Mouse (Mus musculus) induced T-regulatory cell, adult 2 months (primary cell): Measurements from ENCODE around the gene Fut11.
"Not testable (repeated sequence)": the region's sequence is repeated elsewhere in the genome, so short reads cannot be mapped to it uniquely, and the experiment has no call there.

Experiments used
- DNase-seq: peaks from one replicate; pipeline ENCODE4 v3.0.0-alpha.2; 2012; ENCODE audit warnings: low read depth

The Fut11 gene

DNA sequence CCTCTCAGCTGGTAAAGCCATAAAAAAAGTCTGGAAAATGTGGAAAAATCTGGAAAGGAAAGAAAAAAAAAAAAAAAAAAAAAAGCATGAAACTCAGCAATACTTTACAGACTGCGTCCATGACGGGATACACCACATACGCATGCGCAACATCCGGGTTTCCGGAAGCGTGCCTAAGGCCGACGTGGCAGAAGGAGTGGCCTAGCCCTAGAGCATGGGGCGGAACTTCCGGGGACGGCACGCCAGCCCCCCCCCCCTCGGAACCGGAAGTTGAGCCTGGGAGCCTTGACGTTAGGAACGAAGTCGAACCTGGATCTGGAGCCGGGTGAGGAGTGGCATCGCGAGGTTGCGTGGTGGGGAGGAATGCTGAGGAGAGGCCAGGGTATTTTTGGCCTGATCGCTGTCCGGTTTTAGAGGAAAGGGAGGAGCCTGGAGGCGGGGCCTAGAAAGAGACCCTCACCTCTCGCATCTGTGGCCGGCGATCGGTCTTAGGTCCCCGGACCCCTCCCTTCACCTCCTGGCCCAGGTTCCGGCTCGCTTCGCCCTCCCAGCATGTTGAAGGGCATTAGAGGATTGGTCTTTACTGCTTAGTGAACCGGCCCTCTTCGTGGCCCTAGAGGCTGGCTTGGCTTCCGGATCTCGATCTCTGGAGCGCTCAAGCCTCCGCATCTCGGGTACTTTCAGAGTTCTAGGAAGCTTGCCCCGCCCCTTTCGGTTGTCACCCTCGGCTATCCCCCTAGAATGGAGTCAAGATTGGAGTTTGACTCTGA is 20.5 kb upstream of the Fut11 start, which contains the start of gene Sec24c:
Gene Sec24c (plus strand): TSS at position 245 of the 770 bp plus-strand sequence.
- DNase-seq: peak; percentile 100

DNA sequence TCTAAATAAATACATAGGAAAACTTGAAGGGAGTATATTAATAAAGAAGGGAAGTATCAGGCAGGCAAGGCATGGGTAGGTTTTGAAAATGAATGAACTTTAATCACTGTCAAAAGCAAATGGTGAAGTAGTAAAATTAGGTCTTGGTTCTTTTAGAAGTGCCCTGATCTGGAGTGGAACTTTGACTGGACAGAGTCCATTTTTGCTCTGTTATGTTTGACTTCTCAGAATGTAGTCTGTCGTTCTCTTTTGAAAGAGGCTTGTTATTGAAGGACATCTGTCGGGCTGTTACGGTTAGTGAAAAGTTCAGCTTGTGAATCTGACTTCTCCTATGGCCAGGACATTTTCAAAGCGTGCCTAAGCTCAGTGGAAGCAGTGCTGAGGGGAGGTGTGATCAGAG is 16.9 kb upstream of the Fut11 start:
- no peak for DNase-seq

DNA sequence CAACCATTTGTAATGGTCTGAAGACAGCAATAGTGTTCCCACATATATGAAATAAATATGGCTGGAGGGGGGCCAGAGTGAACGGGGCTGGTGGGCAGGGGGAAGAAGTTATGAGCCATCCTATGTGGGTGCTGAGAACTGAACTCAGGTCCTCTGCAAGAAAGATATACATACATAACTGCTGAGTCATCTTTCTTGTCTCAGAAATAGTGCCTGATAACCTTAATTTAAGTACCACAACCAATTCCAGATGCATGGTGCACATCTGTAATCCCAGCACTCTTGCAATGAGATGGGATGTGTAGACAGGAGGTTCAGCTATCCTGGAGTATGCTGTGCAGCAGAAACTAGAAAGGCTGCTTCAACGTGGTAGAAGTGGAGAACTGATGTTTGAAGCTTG is 13.0 kb upstream of the Fut11 start:
- no peak for DNase-seq

- DNase-seq: peak; percentile 87
Observed at GRCm38 (mm10) chr14:20682498-20682897, 12.3 kb upstream of the Fut11 start.

GRCm38 (mm10) chr14:20686576-20686975 is 8.2 kb upstream of the Fut11 start:
- DNase-seq: no peak

GRCm38 (mm10) chr14:20689009-20689408 is 5.8 kb upstream of the Fut11 start:
- no peak for DNase-seq

DNA sequence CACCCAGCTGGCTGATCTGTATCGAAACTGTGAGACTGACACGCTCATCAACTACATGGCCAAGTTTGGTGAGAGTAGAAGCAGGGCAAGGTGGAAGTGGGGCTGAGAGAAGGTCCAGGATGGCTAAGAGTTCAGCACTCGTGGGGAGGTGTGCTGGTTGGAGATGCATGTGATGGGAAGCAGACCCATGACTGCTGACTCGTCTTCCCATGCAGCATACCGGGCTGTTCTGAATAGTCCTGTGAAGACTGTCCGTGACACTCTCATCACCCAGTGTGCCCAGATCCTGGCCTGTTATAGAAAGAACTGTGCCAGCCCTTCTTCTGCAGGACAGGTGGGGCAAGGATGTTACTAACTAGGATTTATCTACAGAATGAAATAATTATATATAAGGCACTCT is 3.0 kb upstream of the Fut11 start:
- DNase-seq: no peak

- no peak for DNase-seq
Observed at GRCm38 (mm10) chr14:20693589-20694101, 1.1 kb upstream of the Fut11 start.

DNA sequence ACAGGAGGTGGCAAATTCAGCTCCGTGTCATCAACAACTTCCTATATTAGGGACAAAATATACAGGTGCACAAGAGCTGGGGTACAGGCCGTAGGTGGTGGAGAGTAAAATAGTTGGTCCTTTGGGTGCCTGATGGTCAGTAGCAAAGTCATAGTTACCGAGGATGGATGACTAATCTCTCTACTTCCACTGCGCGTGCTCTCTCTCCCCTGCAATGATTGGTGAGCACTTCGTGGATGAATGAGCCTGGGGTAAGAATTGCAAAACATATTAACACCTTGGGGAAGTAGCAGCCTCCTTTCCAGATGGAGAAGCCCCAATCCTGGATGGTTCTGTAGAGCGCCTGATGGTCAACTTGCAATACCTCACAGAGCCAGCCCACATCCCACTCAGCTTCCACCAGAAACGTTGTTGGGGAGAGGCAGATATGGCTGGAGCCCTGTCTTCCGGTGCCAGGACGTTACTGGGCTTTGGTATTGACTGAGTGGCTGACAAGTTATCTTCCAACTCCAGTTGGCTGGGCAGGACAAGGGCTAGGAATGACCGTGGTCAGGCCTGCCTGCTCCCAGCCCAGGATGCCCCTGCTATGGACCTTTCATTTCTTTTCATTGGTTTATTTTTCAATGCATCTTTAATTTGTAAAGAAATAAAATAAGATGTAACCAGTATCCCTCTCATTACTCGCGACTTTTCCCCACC is 434 bp upstream of the Fut11 start:
- no peak for DNase-seq

DNA sequence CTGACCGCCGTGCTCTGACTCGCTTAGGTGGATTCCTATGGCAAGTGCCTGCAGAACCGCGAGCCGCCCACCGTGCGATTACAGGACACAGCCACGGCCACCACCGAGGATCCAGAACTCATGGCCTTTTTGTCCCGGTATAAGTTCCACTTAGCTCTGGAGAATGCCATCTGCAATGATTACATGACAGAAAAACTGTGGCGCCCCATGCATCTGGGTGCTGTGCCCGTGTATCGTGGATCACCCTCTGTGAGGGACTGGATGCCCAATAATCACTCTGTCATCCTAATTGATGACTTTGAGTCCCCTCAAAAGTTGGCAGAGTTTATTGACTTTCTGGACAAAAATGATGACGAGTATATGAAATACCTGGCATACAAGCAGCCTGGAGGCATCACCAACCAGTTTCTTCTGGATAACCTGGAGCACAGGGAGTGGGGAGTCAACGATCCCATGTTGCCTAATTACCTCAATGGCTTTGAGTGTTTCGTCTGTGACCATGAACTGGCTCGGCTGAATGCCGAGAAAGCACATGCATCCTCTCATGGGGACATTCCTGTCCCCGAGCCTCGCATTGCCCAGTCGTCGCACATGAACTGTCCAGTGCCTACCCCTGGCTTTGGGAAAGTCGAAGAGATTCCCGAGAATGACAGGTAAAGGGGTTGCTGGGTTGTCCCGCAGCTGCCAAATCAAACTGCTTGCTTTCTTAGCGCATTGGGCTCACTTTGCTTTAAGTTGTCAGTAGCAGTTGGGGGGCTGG is 1.2 kb downstream of the Fut11 start:
- no peak for DNase-seq

DNA sequence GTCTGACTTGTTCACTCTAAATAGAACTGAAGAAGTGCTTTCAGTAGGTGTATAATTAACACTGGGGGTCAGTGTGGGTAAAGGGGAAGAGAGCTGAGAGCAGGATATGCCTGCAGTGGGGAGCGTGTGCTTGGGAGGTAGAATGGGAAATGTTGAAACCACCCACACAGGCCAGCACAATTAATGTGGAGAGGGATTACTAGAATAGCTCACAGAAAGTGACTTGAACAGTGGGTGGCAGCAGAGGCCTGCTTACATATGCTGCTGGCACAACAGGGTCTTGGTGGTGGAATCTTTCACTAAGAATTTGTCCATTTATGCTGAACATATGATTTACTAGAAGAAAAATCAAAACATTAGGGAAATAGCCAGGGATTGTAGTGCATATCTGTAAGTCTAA is 2.2 kb downstream of the Fut11 start:
- DNase-seq: peak; percentile 63

DNA sequence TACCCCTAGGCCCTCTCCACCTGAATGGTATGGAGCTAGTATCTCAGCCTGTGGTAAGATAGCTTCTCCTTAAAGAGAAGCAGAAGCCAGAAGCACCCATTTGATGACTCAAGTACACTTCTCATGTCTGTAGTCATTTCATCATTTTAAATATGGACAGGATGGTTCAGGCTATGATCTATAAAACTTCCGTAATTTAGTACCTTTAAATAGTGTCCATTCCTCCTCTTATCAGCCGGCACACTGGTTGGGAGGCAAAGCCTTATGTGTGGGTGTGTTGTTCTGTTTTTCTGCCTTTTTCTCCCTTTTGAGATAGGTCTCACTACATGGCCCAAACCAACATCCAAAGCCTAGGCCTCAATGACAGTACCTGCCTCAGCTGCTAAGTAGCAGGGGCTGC is 3.7 kb downstream of the Fut11 start:
- no peak for DNase-seq

GRCm38 (mm10) chr14:20700362-20700761 is 5.6 kb downstream of the Fut11 start:
- no peak for DNase-seq

- no peak for DNase-seq
Observed at GRCm38 (mm10) chr14:20701554-20701953, 6.8 kb downstream of the Fut11 start.

DNA sequence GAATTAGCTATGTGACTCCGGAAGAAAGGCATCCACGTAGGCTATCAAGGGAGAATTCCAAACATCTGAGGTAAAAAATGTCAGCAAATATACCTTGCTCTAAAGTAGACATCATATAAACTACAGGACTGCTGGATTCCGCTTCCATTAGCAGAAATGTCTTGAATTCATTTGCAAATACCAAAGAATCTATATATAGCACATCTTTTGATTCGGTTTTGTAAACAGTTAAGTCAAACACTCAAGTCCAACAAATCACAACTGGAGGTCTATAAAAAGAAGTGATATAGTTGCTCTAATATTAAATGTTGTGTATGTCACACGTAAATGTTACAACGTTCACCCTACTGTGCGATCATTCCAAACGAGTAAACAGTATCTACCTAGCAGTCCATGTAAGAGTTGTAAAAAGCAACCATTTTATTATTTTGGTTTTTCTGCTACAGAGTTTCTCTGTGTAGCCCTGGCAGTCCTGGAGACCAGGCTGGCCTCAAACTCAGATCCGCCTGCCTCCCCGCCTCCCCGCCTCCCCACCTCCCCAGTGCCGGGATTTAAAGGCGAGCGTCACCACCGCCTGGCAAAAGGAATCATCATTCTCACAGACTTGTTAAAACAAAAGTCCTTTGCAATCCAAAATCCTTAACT is 7.5 kb downstream of the Fut11 start:
- DNase-seq: peak; percentile 30

- DNase-seq: peak; percentile 90
Observed at GRCm38 (mm10) chr14:20702741-20703381, 8.1 kb downstream of the Fut11 start, which contains the start of gene Chchd1. Gene Chchd1 (plus strand): TSS chr14:20703006.

- not testable (repeated sequence) for DNase-seq
Observed at GRCm38 (mm10) chr14:20703461-20703860, 8.7 kb downstream of the Fut11 start.

DNA sequence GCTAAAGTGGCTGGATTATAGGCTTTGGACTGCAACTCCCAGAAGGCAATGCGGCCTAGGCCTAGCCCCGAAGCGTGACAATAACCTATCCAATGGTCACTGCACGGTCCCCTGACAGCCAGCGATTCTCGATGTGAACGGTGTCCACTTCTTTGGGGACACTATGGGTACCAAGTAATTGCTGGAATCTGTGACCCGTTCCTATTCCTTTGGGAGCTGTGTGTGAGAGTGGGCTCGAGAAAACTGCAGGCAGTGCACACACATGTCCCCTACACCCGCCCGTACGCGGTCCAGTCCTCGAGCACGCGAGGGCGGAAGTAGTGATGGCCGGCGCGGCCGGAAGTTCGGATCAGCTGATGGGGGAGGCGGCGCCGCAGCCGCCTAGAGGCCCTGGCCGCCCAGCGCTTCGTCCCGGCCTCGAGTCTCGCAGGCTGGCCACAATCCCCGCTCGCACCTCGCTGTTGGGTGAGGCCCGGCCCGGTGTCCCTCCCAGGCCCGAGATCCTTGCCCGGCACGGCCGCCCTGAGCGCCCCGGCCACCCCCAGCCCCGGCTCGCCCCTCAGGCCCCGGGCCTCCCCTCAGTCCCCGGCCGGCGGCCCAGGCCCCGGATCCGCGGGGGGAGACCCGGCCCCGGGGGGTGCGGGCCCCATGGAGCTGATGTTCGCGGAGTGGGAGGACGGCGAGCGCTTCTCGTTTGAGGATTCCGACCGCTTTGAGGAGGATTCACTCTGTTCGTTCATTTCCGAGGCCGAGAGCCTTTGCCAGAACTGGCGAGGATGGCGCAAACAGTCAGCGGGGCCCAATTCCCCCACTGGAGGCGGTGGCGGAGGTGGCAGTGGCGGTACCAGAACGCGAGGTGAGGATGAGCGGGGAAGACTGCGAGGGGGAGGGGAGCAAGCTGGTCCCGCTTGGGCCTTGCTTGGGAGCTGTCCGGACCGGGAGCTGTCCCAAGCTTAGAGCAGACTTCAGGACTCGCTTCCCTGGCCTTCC is 12.7 kb downstream of the Fut11 start, which contains the start of gene Zswim8:
Gene Zswim8 (plus strand): TSS at position 352 of the 990 bp plus-strand sequence.
- peak; percentile 88 for DNase-seq

- peak; percentile 68 for DNase-seq
Observed at GRCm38 (mm10) chr14:20708239-20708638, 13.5 kb downstream of the Fut11 start.

- DNase-seq: no peak
Observed at GRCm38 (mm10) chr14:20713832-20714231, 19.1 kb downstream of the Fut11 start.
